Mouse (Mus musculus): ENCODE results near the gene Rasgrp4.
A peak's percentile ranks its signal among the peaks of the same experiment; 100 is the strongest.
"Not testable (repeated sequence)": the region's sequence is repeated elsewhere in the genome, so short reads cannot be mapped to it uniquely, and the experiment has no call there.

The Rasgrp4 gene

DNA sequence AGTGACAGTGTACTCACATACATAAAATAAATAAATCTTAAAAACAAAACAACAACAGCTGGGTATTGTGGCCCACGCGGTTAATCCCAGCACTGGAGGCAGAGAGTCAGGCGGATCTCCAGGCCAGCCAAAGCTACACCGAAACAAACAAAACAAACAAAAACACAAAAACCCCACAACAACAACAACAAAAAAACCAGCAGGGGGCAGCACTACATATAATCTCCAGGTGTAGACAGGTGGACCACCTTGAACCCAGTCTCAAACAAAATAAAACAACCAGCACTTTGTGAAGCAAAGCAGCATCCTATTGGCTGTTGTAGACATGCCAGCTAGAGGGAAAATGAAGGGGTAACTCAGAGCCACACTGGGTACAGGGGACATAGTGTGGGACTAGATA, 43.5 kb downstream of the Rasgrp4 start:
- no peak for DNase-seq (ENCODE audit: low read depth, low spot score)

- no peak for DNase-seq (ENCODE audit: low read depth, low spot score)
Measured at GRCm38 (mm10) chr7:29179323-29179722, 44.7 kb downstream of the Rasgrp4 start.

- DNase-seq (ENCODE audit: low read depth, low spot score): peak; percentile 94
Measured at GRCm38 (mm10) chr7:29180077-29180853, 45.6 kb downstream of the Rasgrp4 start, which contains the start of gene Psmd8. TSS of gene Psmd8 (minus strand) at chr7:29180701.

DNA sequence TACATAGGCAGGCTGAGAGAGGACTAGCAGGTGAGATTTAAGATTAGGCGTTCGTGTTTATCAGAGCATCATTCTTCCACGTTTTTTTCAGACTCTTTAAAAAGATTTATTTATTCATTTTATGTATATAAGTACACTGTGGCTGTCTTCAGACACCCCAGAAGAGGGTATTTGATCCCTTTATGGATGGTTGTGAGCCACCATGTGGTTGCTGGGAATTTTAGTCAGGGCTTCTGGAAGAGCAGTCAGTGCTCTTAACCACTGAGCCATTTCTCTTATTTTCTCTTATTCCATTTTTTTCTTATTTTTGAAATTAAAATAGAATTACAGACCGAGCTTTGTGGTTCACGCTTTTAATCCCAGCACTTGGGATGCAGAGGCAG, 46.2 kb downstream of the Rasgrp4 start:
- DNase-seq (ENCODE audit: low read depth, low spot score): no peak

- not testable (repeated sequence) for DNase-seq (ENCODE audit: low read depth, low spot score)
Measured at GRCm38 (mm10) chr7:29181323-29181722, 46.7 kb downstream of the Rasgrp4 start.

DNA sequence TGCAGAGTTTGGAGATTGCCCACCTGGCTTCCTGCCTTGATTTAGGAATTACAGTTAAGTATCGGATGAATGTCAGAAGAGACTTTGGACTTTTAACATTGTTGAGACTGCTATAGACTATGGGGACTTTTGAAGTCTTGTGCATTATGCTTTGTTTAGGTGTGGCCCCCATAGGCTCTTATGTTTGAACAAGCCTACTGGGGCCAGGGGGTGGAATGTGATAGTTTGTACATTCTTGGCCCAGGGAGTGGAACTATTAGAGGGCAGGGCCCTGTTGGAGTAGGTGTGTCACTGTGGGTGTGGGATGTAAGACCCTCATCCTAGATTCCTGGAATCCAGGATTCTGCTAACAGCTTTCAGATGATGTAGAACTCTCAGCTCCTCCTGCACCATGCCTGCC, 59.6 kb downstream of the Rasgrp4 start:
- not testable (repeated sequence) for DNase-seq (ENCODE audit: low read depth, low spot score)

GRCm38 (mm10) chr7:29202577-29202976, 67.9 kb downstream of the Rasgrp4 start:
- DNase-seq (ENCODE audit: low read depth, low spot score): no peak
